Mouse (Mus musculus) CH12.LX (cell line): ENCODE data around the gene Fnbp1. TPM values are rescaled to one million over a fixed set of nuclear protein-coding genes. Genes with fewer than 3 reads are reported as not detected.

Experiments used
- DNase-seq: peaks from one replicate; pipeline ENCODE4 v3.0.0-alpha.2; 2013; ENCODE audit errors: extremely low read depth
- H3K27ac ChIP-seq: 2 replicates; pipeline ENCODE4 v1.5.1; 2012; ENCODE audit warnings: low read depth, mild to moderate bottlenecking, control low read depth, moderate library complexity; ENCODE audit not compliant: insufficient read depth
- H3K27me3 ChIP-seq: replicated peaks from 2 replicates; pipeline ENCODE3; 2012; ENCODE audit warnings: inconsistent platforms
- H3K36me3 ChIP-seq, 2 experiments: replicated peaks in 1 of 2; 2 replicates each; pipeline versions ENCODE3 to v1.6.1; 2012; ENCODE audit warnings: inconsistent platforms in 1 of 2, low read length in 1 of 2, mild to moderate bottlenecking in 1 of 2, mixed read lengths in 1 of 2, moderate library complexity in 1 of 2; ENCODE audit not compliant: control insufficient read depth in 1 of 2, insufficient read depth in 1 of 2
- H3K4me1 ChIP-seq, 2 experiments: 2 replicates each; pipeline ENCODE4 v1.6.1; 2012; ENCODE audit warnings: inconsistent platforms in 1 of 2, moderate library complexity in 1 of 2; ENCODE audit not compliant: insufficient read depth in 2 of 2, control insufficient read depth in 1 of 2
- H3K4me2 ChIP-seq: 2 replicates; pipeline ENCODE4 v1.6.1; 2012; ENCODE audit warnings: low read depth, mild to moderate bottlenecking, control low read depth; ENCODE audit not compliant: poor library complexity, insufficient read depth, severe bottlenecking
- H3K4me3 ChIP-seq, 3 experiments: fragments of 150-350 bp in 1 of 3; sonication (generic) in 1 of 3; replicated peaks in 1 of 3; 2 replicates each; pipeline versions ENCODE3 to v1.5.1; 2011 to 2012; ENCODE audit warnings: low read depth in 2 of 3, low read length in 2 of 3, mild to moderate bottlenecking in 2 of 3, moderate library complexity in 2 of 3, control low read depth in 1 of 3, improper control_type of control experiment in 1 of 3, inconsistent platforms in 1 of 3, mixed read lengths in 1 of 3; ENCODE audit not compliant: poor library complexity in 1 of 3
- H3K79me2 ChIP-seq: replicated peaks from 2 replicates; pipeline ENCODE4 v1.6.1; 2012; ENCODE audit warnings: mild to moderate bottlenecking, moderate library complexity; ENCODE audit not compliant: control insufficient read depth, poor library complexity, insufficient read depth, severe bottlenecking; ENCODE audit errors: extremely low read depth
- H3K9ac ChIP-seq: 2 replicates; pipeline ENCODE4 v1.6.1; 2012; ENCODE audit warnings: low read depth, mild to moderate bottlenecking, control low read depth, moderate library complexity; ENCODE audit not compliant: insufficient read depth
- H3K9me3 ChIP-seq: replicated peaks from 2 replicates; pipeline ENCODE3; 2012; ENCODE audit warnings: low read length, inconsistent platforms, mixed read lengths
- BHLHE40 ChIP-seq: IDR thresholded peaks from 2 replicates; pipeline ENCODE4 v1.6.1; 2011; ENCODE audit warnings: mild to moderate bottlenecking, low read depth, low read length, improper control_type of control experiment
- CHD1 ChIP-seq: IDR thresholded peaks from 2 replicates; pipeline ENCODE4 v1.6.1; 2012; ENCODE audit warnings: low read depth, low read length, improper control_type of control experiment, inconsistent platforms
- CTCF ChIP-seq, 2 experiments: IDR thresholded peaks in 1 of 2; conservative IDR thresholded peaks in 1 of 2; 2 replicates each; pipeline ENCODE4 v1.5.1; 2011 to 2012; ENCODE audit warnings: low read depth in 2 of 2, low read length in 2 of 2, improper control_type of control experiment in 1 of 2, inconsistent platforms in 1 of 2, mild to moderate bottlenecking in 1 of 2, moderate library complexity in 1 of 2
- EP300 ChIP-seq: IDR thresholded peaks from 2 replicates; pipeline ENCODE4 v1.6.1; 2011; ENCODE audit warnings: low read length, improper control_type of control experiment
- ETS1 ChIP-seq: conservative IDR thresholded peaks from 2 replicates; pipeline ENCODE4 v1.6.1; 2012; ENCODE audit warnings: low read depth, mild to moderate bottlenecking, inconsistent platforms, low read length, improper control_type of control experiment, moderate library complexity
- GABPA ChIP-seq: IDR thresholded peaks from 2 replicates; pipeline ENCODE4 v1.6.1; 2012; ENCODE audit warnings: low read depth, low read length, improper control_type of control experiment, inconsistent platforms; ENCODE audit not compliant: insufficient replicate concordance
- HCFC1 ChIP-seq: IDR thresholded peaks from 2 replicates; pipeline ENCODE4 v1.6.1; 2012; ENCODE audit warnings: low read depth, mild to moderate bottlenecking, inconsistent platforms, low read length, improper control_type of control experiment
- JUND ChIP-seq: conservative IDR thresholded peaks from 2 replicates; pipeline ENCODE4 v1.6.1; 2011; ENCODE audit warnings: low read depth, low read length, improper control_type of control experiment
- MAFK ChIP-seq: IDR thresholded peaks from 2 replicates; pipeline ENCODE4 v1.6.1; 2011; ENCODE audit warnings: low read length, improper control_type of control experiment; ENCODE audit not compliant: insufficient replicate concordance
- MAZ ChIP-seq: IDR thresholded peaks from 2 replicates; pipeline ENCODE4 v1.6.1; 2012; ENCODE audit warnings: low read depth, mild to moderate bottlenecking, inconsistent platforms, low read length, improper control_type of control experiment, moderate library complexity
- MXI1 ChIP-seq: IDR thresholded peaks from 2 replicates; pipeline ENCODE4 v1.6.1; 2011; ENCODE audit warnings: mild to moderate bottlenecking, low read depth, low read length, improper control_type of control experiment
- MYC ChIP-seq: IDR thresholded peaks from 2 replicates; pipeline ENCODE4 v1.6.1; 2011; ENCODE audit warnings: low read depth, mild to moderate bottlenecking, improper control_type of control experiment, low read length
- NELFE ChIP-seq: IDR thresholded peaks from 2 replicates; pipeline ENCODE4 v1.6.1; 2011; ENCODE audit warnings: low read depth, low read length, improper control_type of control experiment
- NRF1 ChIP-seq: IDR thresholded peaks from 2 replicates; pipeline ENCODE4 v1.6.1; 2014; ENCODE audit warnings: low read depth, mild to moderate bottlenecking, inconsistent platforms, low read length, improper control_type of control experiment, moderate library complexity
- PAX5 ChIP-seq: IDR thresholded peaks from 2 replicates; pipeline ENCODE4 v1.6.1; 2012; ENCODE audit warnings: low read length, inconsistent platforms, mixed read lengths
- POLR2A ChIP-seq: IDR thresholded peaks from 2 replicates; pipeline ENCODE4 v1.6.1; 2011; ENCODE audit warnings: low read depth, mild to moderate bottlenecking, improper control_type of control experiment, low read length
- POLR2AphosphoS2 ChIP-seq: IDR thresholded peaks from 2 replicates; pipeline ENCODE4 v1.6.1; 2011; ENCODE audit warnings: low read depth, low read length, improper control_type of control experiment
- RAD21 ChIP-seq: IDR thresholded peaks from 2 replicates; pipeline ENCODE4 v1.6.1; 2011; ENCODE audit warnings: low read depth, mild to moderate bottlenecking, low read length, improper control_type of control experiment, moderate library complexity
- RCOR1 ChIP-seq: conservative IDR thresholded peaks from 2 replicates; pipeline ENCODE4 v1.6.1; 2012; ENCODE audit warnings: low read depth, mild to moderate bottlenecking, inconsistent platforms, low read length, improper control_type of control experiment
- SIN3A ChIP-seq: IDR thresholded peaks from 2 replicates; pipeline ENCODE4 v1.6.1; 2012; ENCODE audit warnings: low read length, improper control_type of control experiment, inconsistent platforms
- UBTF ChIP-seq: IDR thresholded peaks from 2 replicates; pipeline ENCODE4 v1.6.1; 2012; ENCODE audit warnings: low read depth, mild to moderate bottlenecking, inconsistent platforms, low read length, improper control_type of control experiment, moderate library complexity
- USF1 ChIP-seq: IDR thresholded peaks from 2 replicates; pipeline ENCODE4 v1.6.1; 2014; ENCODE audit warnings: low read depth, mild to moderate bottlenecking, inconsistent platforms, low read length, improper control_type of control experiment
- USF2 ChIP-seq: conservative IDR thresholded peaks from 2 replicates; pipeline ENCODE4 v1.6.1; 2011; ENCODE audit warnings: low read depth, low read length, improper control_type of control experiment
- ZC3H11A ChIP-seq: IDR thresholded peaks from 2 replicates; pipeline ENCODE4 v1.6.1; 2012; ENCODE audit warnings: low read depth, mild to moderate bottlenecking, inconsistent platforms, low read length, improper control_type of control experiment
- ZMIZ1 ChIP-seq: IDR thresholded peaks from 2 replicates; pipeline ENCODE4 v1.6.1; 2012; ENCODE audit warnings: low read depth, mild to moderate bottlenecking, inconsistent platforms, low read length, improper control_type of control experiment
- ZNF384 ChIP-seq: IDR thresholded peaks from 2 replicates; pipeline ENCODE4 v1.6.1; 2012; ENCODE audit warnings: low read depth, low read length, improper control_type of control experiment, inconsistent platforms
- dilution Hi-C: fragments of 300-500 bp; cut with MboI; formaldehyde crosslinking; loops from 2 replicates; pipeline ENCODE4 v1.14.3; 2020; ENCODE audit warnings: low sequenced_read_pairs; ENCODE audit not compliant: extremely low pct_unique_long_range_greater_than_20kb, extremely low pct_ligation_motif_present
- in situ Hi-C: fragments of 300-500 bp; cut with MboI; formaldehyde crosslinking; loops from 3 replicates; pipeline ENCODE4 v1.14.3; 2019; ENCODE audit warnings: low sequenced_read_pairs, low pct_ligation_motif_present, low pct_unique_long_range_greater_than_20kb, mixed read lengths
- polyA plus RNA-seq: library from polyadenylated mRNA; unstranded; fragments of >175 nt; gene quantifications from 2 replicates; pipeline ENCODE4 v1.2.1, GENCODE M21; 2012; ENCODE audit warnings: low read depth; ENCODE audit not compliant: insufficient read length
- total RNA-seq, 2 experiments: library from RNA; depleted of rRNA; stranded (reverse); fragments of 300-350 nt in 1 of 2; fragments of >200 nt in 1 of 2; gene quantifications; 2 replicates each; pipeline ENCODE4 v1.2.3; 2012 to 2014

Fnbp1 gene
- total and polyA plus RNA-seq, 3 experiments = 29.6 to 133 (median 50.5) TPM

- peaks cover 4% of the 10 kb centered on the region for H3K9me3 ChIP-seq
- no peak overlapping the region for H3K27ac ChIP-seq
- dilution Hi-C loops = no loop called here
- H3K27me3 ChIP-seq = no peaks in the 10 kb centered on the region
- no peak overlapping the region for H3K4me2 ChIP-seq
- H3K4me3 ChIP-seq = no peak overlapping the region
- DNase-seq = no peak
- peaks cover 37 to 85% of the 10 kb centered on the region in 2 experiments for H3K36me3 ChIP-seq
- no peak overlapping the region for H3K9ac ChIP-seq
- in situ Hi-C loops = no loop called here
- H3K79me2 ChIP-seq = peaks cover 82% of the 10 kb centered on the region
- H3K4me1 ChIP-seq = peaks cover 15 to 62% of the 10 kb centered on the region in 2 experiments
- TF ChIP-seq NELFE (no peak), ZC3H11A (no peak), ZMIZ1 (no peak), POLR2AphosphoS2 (no peak), PAX5 (no peak), MYC (no peak), ETS1 (no peak), JUND (no peak), EP300 (no peak), UBTF (no peak), CHD1 (no peak), ZNF384 (no peak), MXI1 (no peak), RCOR1 (no peak)
- TF ChIP-seq, all 38 proteins: peak for 0
These were observed 36.5 kb downstream of the Fnbp1 start for GRCm38 (mm10) chr2:31105279-31105678.

- Histone ChIP-seq H3K36me3 (peaks cover 41 to 87% of the 10 kb centered on the region in 2 experiments), H3K9ac (no peak overlapping the region), H3K27me3 (no peaks in the 10 kb centered on the region), H3K4me3 (no peak overlapping the region), H3K27ac (no peak overlapping the region), H3K9me3 (peaks cover 9% of the 10 kb centered on the region), H3K4me2 (no peak overlapping the region), H3K4me1 (peaks cover 15 to 61% of the 10 kb centered on the region in 2 experiments), H3K79me2 (peaks cover 78% of the 10 kb centered on the region)
- no peak for DNase-seq
- dilution Hi-C loops = no loop called here
- TF ChIP-seq ZC3H11A (no peak), USF2 (no peak), NRF1 (no peak), USF1 (no peak), JUND (no peak), MAZ (no peak), MYC (no peak), MAFK (no peak), NELFE (no peak), BHLHE40 (no peak), HCFC1 (no peak), ZMIZ1 (no peak), ZNF384 (no peak), POLR2A (no peak), RAD21 (no peak), SIN3A (no peak), CTCF (conservative IDR thresholded peaks at IDR 0.05 in 1 of 2, IDR thresholded peaks at IDR 0.05 in 1 of 2; ENCODE audit: low read depth in 2 of 2, low read length in 2 of 2) (no peak), GABPA (no peak)
- in situ Hi-C loops = no loop called here
These were observed 38.5 kb downstream of the Fnbp1 start for GRCm38 (mm10) chr2:31103321-31103720.
